Mouse (Mus musculus) kidney, embryonic 14.5 days (tissue): ENCODE data around the gene Zfp57. TPM values are rescaled to one million over a fixed set of nuclear protein-coding genes. Genes with fewer than 3 reads are reported as not detected.

ENCODE experiments used
- ATAC-seq: fragments of 200-750 bp; cut with Nextera tagmentation; 2 replicates; pipeline ENCODE4 v1.8.0; 2017; ENCODE audit warnings: moderate number of reproducible peaks, mild to moderate bottlenecking, moderate TSS enrichment, moderate library complexity; ENCODE audit not compliant: low FRiP score, low TSS enrichment
- H3K27ac ChIP-seq: fragments of 300-500 bp; sonication (generic); 2 replicates; pipeline ENCODE4 v1.5.1; 2014; ENCODE audit warnings: low read depth, mild to moderate bottlenecking, low read length, moderate library complexity, mixed read lengths
- H3K27me3 ChIP-seq: fragments of 300-500 bp; sonication (generic); 2 replicates; pipeline ENCODE4 v1.6.1; 2014; ENCODE audit warnings: mild to moderate bottlenecking, low read length; ENCODE audit not compliant: control insufficient read depth, insufficient read depth
- H3K36me3 ChIP-seq: fragments of 300-500 bp; sonication (generic); 2 replicates; pipeline ENCODE4 v1.6.1; 2014; ENCODE audit warnings: low read length, mixed read lengths; ENCODE audit not compliant: control insufficient read depth, insufficient read depth
- H3K4me1 ChIP-seq: fragments of 300-500 bp; sonication (generic); 2 replicates; pipeline ENCODE4 v1.6.1; 2014; ENCODE audit warnings: low read length, mixed read lengths; ENCODE audit not compliant: control insufficient read depth, insufficient read depth
- H3K4me2 ChIP-seq: fragments of 300-500 bp; sonication (generic); replicated peaks from 2 replicates; pipeline ENCODE4 v1.6.1; 2014; ENCODE audit warnings: low read depth, mild to moderate bottlenecking, low read length
- H3K4me3 ChIP-seq: fragments of 300-500 bp; sonication (generic); 2 replicates; pipeline ENCODE4 v1.5.1; 2014; ENCODE audit warnings: mild to moderate bottlenecking, low read length
- H3K9ac ChIP-seq: fragments of 300-500 bp; sonication (generic); 2 replicates; pipeline ENCODE4 v1.6.1; 2014; ENCODE audit warnings: low read depth, mild to moderate bottlenecking, low read length, moderate library complexity
- H3K9me3 ChIP-seq: fragments of 300-500 bp; sonication (generic); 2 replicates; pipeline ENCODE4 v1.6.1; 2016; ENCODE audit warnings: low read length; ENCODE audit not compliant: control insufficient read depth
- WGBS: fragments of 180-500 bp; shearing (Covaris S2); extraction: QIAGEN DNeasy Blood & Tissue Kit; methylation state at CpG from one replicate; pipeline ENCODE4 v1.1.7; 2014; 5-methylcytosine and 5-hydroxymethylcytosine counted together
- polyA plus RNA-seq: library from polyadenylated mRNA; unstranded; fragments of >200 nt; fragmentation: Nextera tagmentation; extraction: Ambion mirVana; gene quantifications from 2 replicates; pipeline ENCODE4 v1.2.1, GENCODE M21; 2014

Gene Zfp57
- polyA plus RNA-seq, 1 experiment from 2014 or later = 67.5 TPM

DNA sequence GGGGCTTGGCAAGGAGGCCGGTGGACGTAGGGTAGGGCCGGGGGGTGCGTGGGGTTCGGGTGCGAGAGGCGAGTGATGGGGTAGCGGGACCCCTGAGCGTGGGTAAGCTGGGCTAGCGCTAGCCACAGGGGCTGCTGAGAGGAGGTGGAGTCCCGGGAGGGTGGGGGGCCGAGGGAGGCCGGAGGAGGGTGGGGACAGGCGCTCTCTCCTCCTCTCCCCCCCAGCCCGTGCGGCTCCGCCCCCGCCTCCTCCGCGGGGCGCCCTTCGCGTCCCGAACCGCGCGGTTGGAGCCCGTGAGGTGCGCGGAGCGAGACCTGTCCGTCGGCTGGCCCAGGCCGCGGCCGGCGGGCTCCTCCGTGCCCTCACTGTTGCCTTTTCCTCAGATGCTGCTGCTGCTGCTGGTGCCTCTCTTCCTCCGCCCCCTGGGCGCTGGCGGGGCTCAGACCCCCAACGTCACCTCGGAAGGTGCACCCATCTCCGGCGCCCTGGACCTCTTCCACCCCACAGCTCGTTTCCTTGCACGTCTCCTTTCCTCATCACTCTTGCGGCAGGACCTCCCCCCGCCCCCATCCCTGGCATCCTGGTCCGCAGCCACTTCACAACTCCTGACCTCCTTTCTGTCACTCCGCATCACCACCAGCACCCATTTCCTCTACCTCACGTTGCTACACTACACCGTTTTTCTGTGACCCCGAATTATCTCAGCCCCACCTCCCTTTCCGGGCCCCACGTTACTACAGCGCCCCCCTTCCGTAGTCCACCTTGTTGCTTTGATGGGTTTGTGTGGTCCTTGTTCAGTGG lies 45.5 kb downstream of the Zfp57 start:
- Histone ChIP-seq H3K4me3 (peak overlapping the region; percentile 77), H3K4me1 (peaks cover 18% of the 10 kb centered on the region), H3K27me3 (no peaks in the 10 kb centered on the region; the same call in 1 of the 2 replicates), H3K9me3 (no peaks in the 10 kb centered on the region), H3K9ac (peak overlapping the region; percentile 90), H3K36me3 (no peaks in the 10 kb centered on the region), H3K27ac (peak overlapping the region; percentile 26; the same call in 1 of the 2 replicates), H3K4me2 (peak overlapping the region; percentile 90)
- 3% methylated on average over 29 of the region's 58 CpGs for WGBS
- peak; percentile 77 for ATAC-seq

GRCm38 (mm10) chr17:37047332-37047976 lies 46.5 kb downstream of the Zfp57 start:
- 15% methylated on average over 19 of the region's 19 CpGs for WGBS
- Histone ChIP-seq H3K27ac (no peak overlapping the region), H3K9me3 (no peaks in the 10 kb centered on the region), H3K36me3 (no peaks in the 10 kb centered on the region), H3K27me3 (no peaks in the 10 kb centered on the region; the same call in 1 of the 2 replicates), H3K9ac (peak overlapping the region; percentile 90; the same call in 1 of the 2 replicates), H3K4me3 (peak overlapping the region; percentile 77), H3K4me2 (peak overlapping the region; percentile 90), H3K4me1 (peaks cover 18% of the 10 kb centered on the region)
- no peak for ATAC-seq

DNA sequence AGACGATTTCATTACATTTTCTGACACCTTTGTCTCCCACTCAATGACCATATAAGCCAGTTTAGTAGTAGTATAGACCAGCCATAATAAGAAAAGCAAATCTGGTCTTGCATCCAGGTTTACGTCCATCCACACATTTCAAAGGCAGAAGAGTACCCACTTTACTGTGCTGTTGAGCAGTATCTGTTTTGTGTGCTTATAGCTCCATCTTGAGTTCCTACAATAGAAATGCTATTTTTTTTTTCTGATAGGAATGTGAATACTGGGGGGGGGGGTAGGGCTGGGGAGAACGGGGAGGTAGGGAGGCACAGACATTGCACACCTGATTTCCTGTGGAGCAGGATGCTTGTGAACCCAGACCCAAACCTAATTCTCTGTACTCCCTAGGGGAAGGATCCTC lies 47.0 kb downstream of the Zfp57 start:
- no peaks in the 10 kb centered on the region for H3K36me3 ChIP-seq
- H3K27me3 ChIP-seq = no peaks in the 10 kb centered on the region; the same call in 1 of the 2 replicates
- no peak overlapping the region for H3K4me3 ChIP-seq
- 26% methylated on average over 3 of the region's 3 CpGs for WGBS
- no peak overlapping the region for H3K4me2 ChIP-seq
- H3K9ac ChIP-seq = no peak overlapping the region
- no peaks in the 10 kb centered on the region for H3K9me3 ChIP-seq
- ATAC-seq = no peak
- H3K4me1 ChIP-seq = peaks cover 18% of the 10 kb centered on the region
- H3K27ac ChIP-seq = no peak overlapping the region

DNA sequence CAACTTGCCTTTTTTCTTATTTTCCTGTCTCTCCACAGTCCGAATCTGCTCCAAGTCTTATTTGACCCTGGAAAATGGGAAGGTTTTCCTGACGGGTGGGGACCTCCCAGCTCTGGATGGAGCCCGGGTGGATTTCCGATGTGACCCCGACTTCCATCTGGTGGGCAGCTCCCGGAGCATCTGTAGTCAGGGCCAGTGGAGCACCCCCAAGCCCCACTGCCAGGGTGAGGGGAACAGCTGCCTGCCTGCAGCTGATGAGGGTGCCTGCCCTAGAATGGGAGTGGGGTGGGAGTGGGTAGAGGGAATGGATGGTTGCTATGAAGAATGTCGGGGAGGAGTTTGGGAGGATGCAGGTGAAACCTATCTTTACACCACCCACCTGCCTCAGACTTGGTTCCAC lies 47.4 kb downstream of the Zfp57 start:
- no peak for ATAC-seq
- Histone ChIP-seq H3K4me2 (no peak overlapping the region), H3K9ac (no peak overlapping the region), H3K27ac (no peak overlapping the region), H3K4me3 (no peak overlapping the region), H3K27me3 (no peaks in the 10 kb centered on the region; the same call in 1 of the 2 replicates), H3K36me3 (no peaks in the 10 kb centered on the region), H3K9me3 (no peaks in the 10 kb centered on the region), H3K4me1 (peaks cover 18% of the 10 kb centered on the region)
- 72% methylated on average over 7 of the region's 7 CpGs for WGBS

- Histone ChIP-seq H3K9ac (peak overlapping the region; percentile 62), H3K4me3 (peak overlapping the region; percentile 58), H3K36me3 (no peaks in the 10 kb centered on the region; the same call in 1 of the 2 replicates), H3K4me2 (peak overlapping the region; percentile 82), H3K9me3 (no peaks in the 10 kb centered on the region), H3K27me3 (no peaks in the 10 kb centered on the region; the same call in 1 of the 2 replicates), H3K4me1 (peaks cover 18% of the 10 kb centered on the region), H3K27ac (no peak overlapping the region)
- ATAC-seq = peak; percentile 5; the same call in 1 of the 2 replicates
- 3% methylated on average over 39 of the region's 39 CpGs for WGBS
These were observed 48.8 kb downstream of the Zfp57 start for GRCm38 (mm10) chr17:37049570-37050310.

- peak overlapping the region; percentile 58 for H3K4me3 ChIP-seq
- no peaks in the 10 kb centered on the region; the same call in 1 of the 2 replicates for H3K27me3 ChIP-seq
- H3K27ac ChIP-seq = no peak overlapping the region
- peaks cover 5% of the 10 kb centered on the region; the same call in 1 of the 2 replicates for H3K36me3 ChIP-seq
- WGBS = 2% methylated on average over 22 of the region's 22 CpGs
- H3K4me2 ChIP-seq = peak overlapping the region; percentile 82
- H3K9me3 ChIP-seq = no peaks in the 10 kb centered on the region
- H3K4me1 ChIP-seq = peaks cover 18% of the 10 kb centered on the region
- H3K9ac ChIP-seq = peak overlapping the region; percentile 62; the same call in 1 of the 2 replicates
- peak; percentile 52 for ATAC-seq
These were observed 49.4 kb downstream of the Zfp57 start for GRCm38 (mm10) chr17:37050399-37050798.

- Histone ChIP-seq H3K4me1 (peaks cover 18% of the 10 kb centered on the region), H3K4me3 (peak overlapping the region; percentile 58), H3K9ac (peak overlapping the region; percentile 62; the same call in 1 of the 2 replicates), H3K27me3 (no peaks in the 10 kb centered on the region; the same call in 1 of the 2 replicates), H3K9me3 (no peaks in the 10 kb centered on the region), H3K36me3 (peaks cover 10% of the 10 kb centered on the region), H3K4me2 (peak overlapping the region; percentile 82), H3K27ac (no peak overlapping the region)
- peak; percentile 7; the same call in 1 of the 2 replicates for ATAC-seq
- WGBS = 6% methylated on average over 27 of the region's 27 CpGs
These were observed 49.9 kb downstream of the Zfp57 start for GRCm38 (mm10) chr17:37050876-37051275.

DNA sequence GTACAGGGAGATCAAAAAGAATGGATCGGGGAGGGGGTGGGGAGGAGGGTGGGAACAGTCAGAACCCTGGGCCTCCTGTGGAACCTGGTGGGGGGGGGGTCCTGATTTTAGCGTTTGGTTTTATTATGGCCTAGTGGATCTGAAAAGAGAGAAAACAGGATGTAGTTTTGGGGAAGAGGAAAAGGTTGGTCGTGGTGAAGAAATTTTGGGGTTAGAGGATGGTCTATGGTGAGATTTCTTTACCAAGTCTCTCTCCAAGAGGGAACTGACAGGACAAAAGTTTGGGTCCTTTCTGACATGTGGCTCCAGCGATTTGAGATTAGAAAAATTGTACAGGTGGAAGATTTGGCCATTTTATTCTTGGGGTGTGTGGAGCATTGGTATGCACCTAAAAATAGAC lies 50.8 kb downstream of the Zfp57 start:
- Histone ChIP-seq H3K4me2 (no peak overlapping the region), H3K27me3 (no peaks in the 10 kb centered on the region; the same call in 1 of the 2 replicates), H3K9ac (no peak overlapping the region), H3K4me3 (no peak overlapping the region), H3K9me3 (no peaks in the 10 kb centered on the region), H3K4me1 (peaks cover 18% of the 10 kb centered on the region), H3K27ac (no peak overlapping the region), H3K36me3 (peaks cover 18% of the 10 kb centered on the region)
- ATAC-seq = no peak
- 52% methylated on average over 4 of the region's 4 CpGs for whole genome bisulfite sequencing
